Mouse (Mus musculus) stomach, embryonic 14.5 days (tissue): ENCODE data around the gene Abhd14b. TPM values are rescaled to one million over a fixed set of nuclear protein-coding genes. Genes with fewer than 3 reads are reported as not detected.

Experiments used
- ATAC-seq: fragments of 200-750 bp; cut with Nextera tagmentation; 2 replicates; pipeline ENCODE4 v1.8.0; 2017; ENCODE audit warnings: low read depth, moderate TSS enrichment; ENCODE audit not compliant: insufficient number of reproducible peaks, insufficient read depth, low FRiP score
- H3K27ac ChIP-seq: fragments of 300-500 bp; sonication (generic); 2 replicates; pipeline ENCODE4 v1.5.1; 2014; ENCODE audit warnings: mild to moderate bottlenecking, low read length, moderate library complexity, mixed read lengths
- H3K27me3 ChIP-seq: fragments of 300-500 bp; sonication (generic); 2 replicates; pipeline ENCODE4 v1.6.1; 2014; ENCODE audit warnings: low read length, control low read depth, mixed read lengths; ENCODE audit not compliant: control insufficient read depth, insufficient read depth
- H3K36me3 ChIP-seq: fragments of 300-500 bp; sonication (generic); 2 replicates; pipeline ENCODE4 v1.6.1; 2014; ENCODE audit warnings: mild to moderate bottlenecking, control low read depth, low read length, moderate library complexity, mixed read lengths; ENCODE audit not compliant: control insufficient read depth, insufficient read depth
- H3K4me1 ChIP-seq: fragments of 300-500 bp; sonication (generic); 2 replicates; pipeline ENCODE4 v1.6.1; 2014; ENCODE audit warnings: low read length, control low read depth, mixed read lengths; ENCODE audit not compliant: control insufficient read depth, insufficient read depth
- H3K4me2 ChIP-seq: fragments of 300-500 bp; sonication (generic); replicated peaks from 2 replicates; pipeline ENCODE4 v1.6.1; 2014; ENCODE audit warnings: low read depth, low read length, control low read depth
- H3K4me3 ChIP-seq: fragments of 300-500 bp; sonication (generic); 2 replicates; pipeline ENCODE4 v1.5.1; 2014; ENCODE audit warnings: low read depth, low read length, control low read depth
- H3K9ac ChIP-seq: fragments of 300-500 bp; sonication (generic); replicated peaks from 2 replicates; pipeline ENCODE4 v1.6.1; 2014; ENCODE audit warnings: low read depth, mild to moderate bottlenecking, control low read depth, low read length, moderate library complexity, mixed read lengths
- H3K9me3 ChIP-seq: fragments of 300-500 bp; sonication (generic); 2 replicates; pipeline ENCODE4 v1.6.1; 2016; ENCODE audit warnings: low read depth, low read length, control low read depth; ENCODE audit not compliant: control insufficient read depth
- WGBS: fragments of 180-500 bp; shearing (Covaris S2); extraction: QIAGEN DNeasy Blood & Tissue Kit; methylation state at CpG from one replicate; pipeline ENCODE4 v1.1.7; 2014; 5-methylcytosine and 5-hydroxymethylcytosine counted together
- polyA plus RNA-seq: library from polyadenylated mRNA; unstranded; fragments of >200 nt; fragmentation: Nextera tagmentation; extraction: Ambion mirVana; gene quantifications from 2 replicates; pipeline ENCODE4 v1.2.1, GENCODE M21; 2014

Gene Abhd14b
- polyA plus RNA-seq, 1 experiment from 2014 or later, result 32.6 TPM

GRCm38 (mm10) chr9:106459946-106460345, 12.7 kb downstream of the Abhd14b start:
- Histone ChIP-seq H3K4me3 (no peak overlapping the region), H3K9me3 (no peaks in the 10 kb centered on the region), H3K4me2 (no peak overlapping the region), H3K27ac (no peak overlapping the region), H3K9ac (no peak overlapping the region), H3K36me3 (peaks cover 20% of the 10 kb centered on the region), H3K4me1 (peaks cover 32% of the 10 kb centered on the region), H3K27me3 (no peaks in the 10 kb centered on the region)
- ATAC-seq, result no peak
- WGBS, result 76% methylated on average over 15 of the region's 15 CpGs

GRCm38 (mm10) chr9:106460401-106461025, 13.3 kb downstream of the Abhd14b start:
- H3K4me2 ChIP-seq, result no peak overlapping the region
- H3K9me3 ChIP-seq, result no peaks in the 10 kb centered on the region
- no peaks in the 10 kb centered on the region for H3K27me3 ChIP-seq
- peaks cover 20% of the 10 kb centered on the region for H3K36me3 ChIP-seq
- no peak overlapping the region for H3K4me3 ChIP-seq
- WGBS, result 79% methylated on average over 18 of the region's 18 CpGs
- no peak overlapping the region for H3K9ac ChIP-seq
- H3K27ac ChIP-seq, result no peak overlapping the region
- peaks cover 27% of the 10 kb centered on the region for H3K4me1 ChIP-seq
- ATAC-seq, result no peak

GRCm38 (mm10) chr9:106461026-106461415, 13.8 kb downstream of the Abhd14b start:
- Histone ChIP-seq H3K9me3 (no peaks in the 10 kb centered on the region), H3K4me1 (peaks cover 22% of the 10 kb centered on the region), H3K27me3 (no peaks in the 10 kb centered on the region), H3K4me3 (no peak overlapping the region), H3K4me2 (no peak overlapping the region), H3K36me3 (peaks cover 20% of the 10 kb centered on the region), H3K9ac (no peak overlapping the region), H3K27ac (no peak overlapping the region)
- WGBS, result 87% methylated on average over 9 of the region's 9 CpGs
- ATAC-seq, result no peak

GRCm38 (mm10) chr9:106461641-106462429, 14.6 kb downstream of the Abhd14b start:
- no peak overlapping the region for H3K27ac ChIP-seq
- H3K36me3 ChIP-seq, result peaks cover 20% of the 10 kb centered on the region
- H3K27me3 ChIP-seq, result no peaks in the 10 kb centered on the region
- ATAC-seq, result no peak
- H3K4me3 ChIP-seq, result no peak overlapping the region
- H3K9me3 ChIP-seq, result no peaks in the 10 kb centered on the region
- no peak overlapping the region for H3K4me2 ChIP-seq
- no peak overlapping the region for H3K9ac ChIP-seq
- peaks cover 14% of the 10 kb centered on the region for H3K4me1 ChIP-seq
- 87% methylated on average over 16 of the region's 16 CpGs for WGBS

GRCm38 (mm10) chr9:106462430-106462800, 15.2 kb downstream of the Abhd14b start:
- 97% methylated on average over 12 of the region's 12 CpGs for WGBS
- H3K4me3 ChIP-seq, result no peak overlapping the region
- H3K27me3 ChIP-seq, result no peaks in the 10 kb centered on the region
- H3K4me2 ChIP-seq, result no peak overlapping the region
- H3K9ac ChIP-seq, result no peak overlapping the region
- H3K36me3 ChIP-seq, result peaks cover 20% of the 10 kb centered on the region
- H3K27ac ChIP-seq, result no peak overlapping the region
- no peak for ATAC-seq
- H3K9me3 ChIP-seq, result no peaks in the 10 kb centered on the region
- H3K4me1 ChIP-seq, result peaks cover 9% of the 10 kb centered on the region; the same call in 1 of the 2 replicates

GRCm38 (mm10) chr9:106463122-106464063, 16.1 kb downstream of the Abhd14b start:
- H3K9ac ChIP-seq, result no peak overlapping the region
- no peak for ATAC-seq
- H3K27ac ChIP-seq, result no peak overlapping the region
- no peak overlapping the region for H3K4me3 ChIP-seq
- H3K27me3 ChIP-seq, result no peaks in the 10 kb centered on the region
- H3K4me1 ChIP-seq, result peaks cover 5% of the 10 kb centered on the region; the same call in 1 of the 2 replicates
- H3K9me3 ChIP-seq, result no peaks in the 10 kb centered on the region
- H3K4me2 ChIP-seq, result no peak overlapping the region
- WGBS, result 85% methylated on average over 21 of the region's 21 CpGs
- peaks cover 20% of the 10 kb centered on the region for H3K36me3 ChIP-seq

- H3K36me3 ChIP-seq, result peaks cover 20% of the 10 kb centered on the region
- ATAC-seq, result peak; percentile 65; the same call in 1 of the 2 replicates
- peak overlapping the region; percentile 55 for H3K9ac ChIP-seq
- 2% methylated on average over 92 of the region's 99 CpGs for WGBS
- H3K4me1 ChIP-seq, result peaks cover 5% of the 10 kb centered on the region; the same call in 1 of the 2 replicates
- peak overlapping the region; percentile 98 for H3K4me2 ChIP-seq
- H3K27ac ChIP-seq, result no peak overlapping the region
- no peaks in the 10 kb centered on the region for H3K27me3 ChIP-seq
- H3K4me3 ChIP-seq, result peak overlapping the region; percentile 53
- H3K9me3 ChIP-seq, result no peaks in the 10 kb centered on the region
These were observed 17.7 kb downstream of the Abhd14b start for GRCm38 (mm10) chr9:106464751-106465541.
